Comparison of ENCODE assay signal across 23 mouse cellular contexts in the genomic region with DNA sequence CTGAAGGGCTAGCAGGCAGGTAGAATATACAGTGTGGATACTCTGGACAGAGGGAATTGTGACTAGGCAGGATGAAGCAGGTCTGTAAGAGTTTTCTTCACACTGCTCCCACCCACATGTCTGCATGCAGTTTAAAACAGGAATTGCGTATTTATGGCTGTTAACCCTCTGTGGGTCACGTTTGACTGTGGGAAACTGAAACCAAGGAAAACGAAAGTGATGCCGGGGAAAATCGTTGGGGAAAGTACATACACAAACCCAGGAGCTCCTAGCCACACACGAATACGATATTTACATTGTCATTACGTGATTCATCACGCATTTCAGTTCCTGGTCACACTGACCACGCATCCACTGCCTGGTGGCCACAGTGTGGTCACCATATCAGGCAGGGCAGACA.
A peak's percentile ranks its signal among the peaks of the same experiment; 100 is the strongest.
DNase-seq lines count a peak whose midpoint lies in the region; ATAC-seq and TF ChIP-seq lines count a peak whose summit lies in the region.
"Had no signal": no experiment of that assay in that cellular context is flagged by ENCODE, and none has a peak within 500 bp of the region (broad histone marks: within the 10 kb centered on the region; RNA-seq: fewer than 3 reads in every experiment).

No protein-coding gene starts in this region.

- H3K79me2 ChIP-seq in liver, adult 2 months (ENCODE audit: control insufficient read depth, insufficient read depth, low read length): no peaks in the 10 kb centered on the region
- peaks cover 7% of the 10 kb centered on the region for H3K79me2 ChIP-seq in CH12.LX (replicated peaks; ENCODE audit: control insufficient read depth, extremely low read depth, insufficient read depth, poor library complexity, severe bottlenecking)
- peaks cover 100% of the 10 kb centered on the region for H3K79me2 ChIP-seq in myocyte (ENCODE audit: control insufficient read depth, insufficient read depth)

- no peak for TF ChIP-seq RAD21 in CH12.LX (IDR thresholded peaks at IDR 0.05; ENCODE audit: low read depth, low read length)

- TF ChIP-seq POLR2A in liver, adult 2 months (IDR thresholded peaks at IDR 0.05; ENCODE audit: extremely low read depth, insufficient read depth, low read length): no peak
- TF ChIP-seq POLR2A in CH12.LX (IDR thresholded peaks at IDR 0.05; ENCODE audit: low read depth, low read length) (no peak), myocyte (IDR thresholded peaks at IDR 0.05; ENCODE audit: insufficient read length, low read depth) (no peak)

- TF ChIP-seq CTCF in liver, adult 2 months (IDR thresholded peaks at IDR 0.05; ENCODE audit: low read depth, low read length): no peak
- TF ChIP-seq CTCF in CH12.LX (conservative IDR thresholded peaks at IDR 0.05 in 1 of 2, IDR thresholded peaks at IDR 0.05 in 1 of 2; ENCODE audit: low read depth in 2 of 2, low read length in 2 of 2): no peak
- no peak for TF ChIP-seq CTCF in intestine, postnatal 0 days (IDR thresholded peaks at IDR 0.05; ENCODE audit: low read depth)
- TF ChIP-seq CTCF in hindbrain, postnatal 0 days (IDR thresholded peaks at IDR 0.05; ENCODE audit: low read depth): no peak

- 57% methylated on average over 10 of the region's 10 CpGs for WGBS in liver, adult 2 months
- 67% methylated on average over 10 of the region's 10 CpGs for WGBS in liver, embryonic 11.5 days
- WGBS in intestine, postnatal 0 days: 40% methylated on average over 10 of the region's 10 CpGs
- WGBS in hindbrain, postnatal 0 days: 83% methylated on average over 10 of the region's 10 CpGs

- DNase-seq in liver, adult 2 months (ENCODE audit: extremely low read depth, low read depth, low spot score): no peak
- DNase-seq in liver, embryonic 11.5 days (ENCODE audit: low spot score): no peak
- DNase-seq in CH12.LX (ENCODE audit: extremely low read depth): no peak
- no peak for DNase-seq in hindbrain, postnatal 0 days (ENCODE audit: low spot score)
- no peak for DNase-seq in adrenal gland, postnatal 25 days
- no peak for DNase-seq in kidney, adult 8-10 months
- DNase-seq: adrenal gland, postnatal 10 days; B cell, adult 2 months; cerebellum, adult 2 months; cerebellum, postnatal 36 days; gastrocnemius, postnatal 14 days; heart, adult 2 months; heart, postnatal 36 days; kidney, adult 9 months; kidney, postnatal 36 days; layer of hippocampus, adult 9-11 months; lung, postnatal 36 days; right cerebral cortex, postnatal 14 days had no signal

- no peak overlapping the region; the same call in 1 of the 2 replicates for H3K4me3 ChIP-seq in liver, adult 2 months (ENCODE audit: insufficient read depth, low read depth, low read length)
- H3K4me3 ChIP-seq in liver, embryonic 11.5 days (ENCODE audit: low read depth, low read length): no peak overlapping the region
- H3K4me3 ChIP-seq in CH12.LX (replicated peaks in 1 of 3; ENCODE audit: low read depth in 2 of 3, low read length in 2 of 3, poor library complexity in 1 of 3) (no peak overlapping the region), myocyte (no peak overlapping the region)
- peak overlapping the region; percentile 11; the same call in 1 of the 2 replicates for H3K4me3 ChIP-seq in intestine, postnatal 0 days (ENCODE audit: low read depth, low read length)
- no peak overlapping the region for H3K4me3 ChIP-seq in hindbrain, postnatal 0 days (ENCODE audit: low read length)
- H3K4me3 ChIP-seq: heart, adult 2 months; hindbrain, embryonic 15.5 days; midbrain, embryonic 13.5 days; stomach, embryonic 15.5 days had no signal

- H3K36me3 ChIP-seq in liver, adult 2 months (ENCODE audit: control insufficient read depth, insufficient read depth, low read length): no peaks in the 10 kb centered on the region
- no peaks in the 10 kb centered on the region for H3K36me3 ChIP-seq in liver, embryonic 11.5 days (ENCODE audit: control insufficient read depth, insufficient read depth, low read length)
- peaks cover 0 to 36% of the 10 kb centered on the region in 2 experiments for H3K36me3 ChIP-seq in CH12.LX (replicated peaks in 1 of 2; ENCODE audit: control insufficient read depth in 1 of 2, insufficient read depth in 1 of 2, low read length in 1 of 2)
- H3K36me3 ChIP-seq in intestine, postnatal 0 days (ENCODE audit: control insufficient read depth, insufficient read depth): no peaks in the 10 kb centered on the region
- H3K36me3 ChIP-seq in myocyte (ENCODE audit: control insufficient read depth, insufficient read depth): peaks cover 30% of the 10 kb centered on the region
- H3K36me3 ChIP-seq in hindbrain, postnatal 0 days (ENCODE audit: insufficient read depth, low read length): no peaks in the 10 kb centered on the region
- H3K36me3 ChIP-seq: hindbrain, embryonic 15.5 days; midbrain, embryonic 13.5 days; stomach, embryonic 15.5 days had no signal

- dilution Hi-C loops in CH12.LX (cut with MboI; ENCODE audit: extremely low pct_ligation_motif_present, extremely low pct_unique_long_range_greater_than_20kb, low sequenced_read_pairs): no loop called here

- ATAC-seq in liver, embryonic 11.5 days (replicated peaks; ENCODE audit: low FRiP score): no peak
- 0 out of 2 replicates have a peak, but pooled peaks have one; percentile 13 for ATAC-seq in intestine, postnatal 0 days
- ATAC-seq in hindbrain, postnatal 0 days: no peak
- ATAC-seq: midbrain, embryonic 13.5 days had no signal

- no peak overlapping the region for H3K4me2 ChIP-seq in liver, embryonic 11.5 days
- H3K4me2 ChIP-seq in CH12.LX (ENCODE audit: insufficient read depth, low read depth, poor library complexity, severe bottlenecking): no peak overlapping the region
- H3K4me2 ChIP-seq in intestine, postnatal 0 days (replicated peaks; ENCODE audit: low read depth): peak overlapping the region; percentile 51
- peak overlapping the region; percentile 62 for H3K4me2 ChIP-seq in myocyte (ENCODE audit: low read depth)
- no peak overlapping the region for H3K4me2 ChIP-seq in hindbrain, postnatal 0 days (ENCODE audit: low read depth, low read length)
- H3K4me2 ChIP-seq: hindbrain, embryonic 15.5 days; midbrain, embryonic 13.5 days; stomach, embryonic 15.5 days had no signal

- H3K9me3 ChIP-seq in liver, embryonic 11.5 days (ENCODE audit: control insufficient read depth, low read length): no peaks in the 10 kb centered on the region
- H3K9me3 ChIP-seq in CH12.LX (replicated peaks; ENCODE audit: low read length): peaks cover 5% of the 10 kb centered on the region
- H3K9me3 ChIP-seq in intestine, postnatal 0 days (ENCODE audit: control insufficient read depth): no peaks in the 10 kb centered on the region
- H3K9me3 ChIP-seq in hindbrain, postnatal 0 days (ENCODE audit: low read length): no peaks in the 10 kb centered on the region
- H3K9me3 ChIP-seq: hindbrain, embryonic 15.5 days; midbrain, embryonic 13.5 days; stomach, embryonic 15.5 days had no signal

- H3K4me1 ChIP-seq in liver, adult 2 months (ENCODE audit: control insufficient read depth, insufficient read depth, low read length): peaks cover 9% of the 10 kb centered on the region; the same call in 1 of the 2 replicates
- H3K4me1 ChIP-seq in liver, embryonic 11.5 days (replicated peaks; ENCODE audit: control insufficient read depth, insufficient read depth, low read length): peaks cover 12% of the 10 kb centered on the region
- H3K4me1 ChIP-seq in CH12.LX (ENCODE audit: control insufficient read depth in 1 of 2, insufficient read depth in 2 of 2): peaks cover 46 to 75% of the 10 kb centered on the region in 2 experiments
- 0 out of 2 replicates have a peak, but pooled peaks cover 5% of the 10 kb centered on the region for H3K4me1 ChIP-seq in intestine, postnatal 0 days (replicated peaks; ENCODE audit: control insufficient read depth, insufficient read depth, low read length)
- H3K4me1 ChIP-seq in hindbrain, postnatal 0 days (ENCODE audit: insufficient read depth, low read length): no peaks in the 10 kb centered on the region
- H3K4me1 ChIP-seq: hindbrain, embryonic 15.5 days; stomach, embryonic 15.5 days had no signal

- peak overlapping the region; percentile 12; the same call in 1 of the 2 replicates for H3K9ac ChIP-seq in liver, adult 2 months (ENCODE audit: low read depth, low read length)
- H3K9ac ChIP-seq in liver, embryonic 11.5 days (ENCODE audit: low read depth, low read length): no peak overlapping the region
- H3K9ac ChIP-seq in CH12.LX (ENCODE audit: insufficient read depth, low read depth): no peak overlapping the region
- H3K9ac ChIP-seq in intestine, postnatal 0 days (ENCODE audit: low read depth, low read length): no peak overlapping the region
- H3K9ac ChIP-seq in hindbrain, postnatal 0 days (replicated peaks; ENCODE audit: low read length): no peak overlapping the region
- H3K9ac ChIP-seq: hindbrain, embryonic 15.5 days; midbrain, embryonic 13.5 days; stomach, embryonic 15.5 days had no signal

- H3ac ChIP-seq in myocyte (ENCODE audit: control insufficient read depth, insufficient read length): no peak overlapping the region

- H3K27me3 ChIP-seq in liver, adult 2 months (ENCODE audit: control insufficient read depth, insufficient read depth, low read length): no peaks in the 10 kb centered on the region
- H3K27me3 ChIP-seq in liver, embryonic 11.5 days (replicated peaks; ENCODE audit: control insufficient read depth, insufficient read depth, low read length): no peaks in the 10 kb centered on the region
- H3K27me3 ChIP-seq in CH12.LX (replicated peaks) (no peaks in the 10 kb centered on the region), myocyte (ENCODE audit: control insufficient read depth, insufficient read depth, insufficient read length) (no peaks in the 10 kb centered on the region)
- no peaks in the 10 kb centered on the region for H3K27me3 ChIP-seq in intestine, postnatal 0 days (replicated peaks; ENCODE audit: control insufficient read depth, insufficient read depth, low read length)
- H3K27me3 ChIP-seq in hindbrain, postnatal 0 days (ENCODE audit: insufficient read depth, low read length): no peaks in the 10 kb centered on the region
- H3K27me3 ChIP-seq: hindbrain, embryonic 15.5 days; midbrain, embryonic 13.5 days had no signal

- in situ Hi-C loops in CH12.LX (cut with MboI; ENCODE audit: low pct_ligation_motif_present, low pct_unique_long_range_greater_than_20kb, low sequenced_read_pairs): no loop called here

- H3K27ac ChIP-seq in liver, adult 2 months (replicated peaks; ENCODE audit: insufficient read depth, low read depth, low read length): no peak overlapping the region
- no peak overlapping the region for H3K27ac ChIP-seq in liver, embryonic 11.5 days (ENCODE audit: low read depth, low read length)
- H3K27ac ChIP-seq in CH12.LX (ENCODE audit: insufficient read depth, low read depth): no peak overlapping the region
- H3K27ac ChIP-seq in intestine, postnatal 0 days (ENCODE audit: low read depth, low read length): no peak overlapping the region
- no peak overlapping the region for H3K27ac ChIP-seq in hindbrain, postnatal 0 days
- H3K27ac ChIP-seq: heart, adult 2 months; hindbrain, embryonic 15.5 days; midbrain, embryonic 13.5 days; stomach, embryonic 15.5 days had no signal

- TF ChIP-seq EP300 in CH12.LX (IDR thresholded peaks at IDR 0.05; ENCODE audit: low read length): no peak

TF ChIP-seq in CH12.LX, 34 proteins besides CTCF, POLR2A, EP300 and RAD21:
- TF ChIP-seq BHLHE40 (IDR thresholded peaks at IDR 0.05; ENCODE audit: low read depth, low read length) (peak; percentile 79), TCF12 (IDR thresholded peaks at IDR 0.05; ENCODE audit: low read depth, low read length) (no peak)

TF ChIP-seq in myocyte, 11 proteins besides CTCF, POLR2A, EP300 and RAD21 (continues in another document):
- no peak for TF ChIP-seq SRF (IDR thresholded peaks at IDR 0.05; ENCODE audit: control insufficient read depth, insufficient read length, low read depth)

Comparison
In these comparisons a context has a peak if more than half of its experiments do, and no peak if none do; other contexts are left out.
1. H3K4me2 ChIP-seq: peak in intestine, postnatal 0 days (single experiment) and myocyte (single experiment); none in liver, embryonic 11.5 days (single experiment), CH12.LX (single experiment) and hindbrain, postnatal 0 days (single experiment).